Mouse (Mus musculus) embryonic fibroblast, embryonic 13.5 days (primary cell): ENCODE measurements at regions not wholly inside any gene's neighbourhood (a gene's known extent, or its start where the extent isn't known, plus 50 kb on each side); places are given as distances from the start of the nearest gene placed in this dataset.

ENCODE experiments used
- CTCF ChIP-seq: IDR thresholded peaks from 2 replicates; pipeline ENCODE4 v1.5.1; 2011; ENCODE audit warnings: mild to moderate bottlenecking, control low read depth, low read length, moderate library complexity, borderline replicate concordance; ENCODE audit not compliant: insufficient read depth
- POLR2A ChIP-seq: IDR thresholded peaks from 2 replicates; pipeline ENCODE4 v1.6.1; 2011; ENCODE audit warnings: low read depth, mild to moderate bottlenecking, control low read depth, low read length, moderate library complexity

DNA sequence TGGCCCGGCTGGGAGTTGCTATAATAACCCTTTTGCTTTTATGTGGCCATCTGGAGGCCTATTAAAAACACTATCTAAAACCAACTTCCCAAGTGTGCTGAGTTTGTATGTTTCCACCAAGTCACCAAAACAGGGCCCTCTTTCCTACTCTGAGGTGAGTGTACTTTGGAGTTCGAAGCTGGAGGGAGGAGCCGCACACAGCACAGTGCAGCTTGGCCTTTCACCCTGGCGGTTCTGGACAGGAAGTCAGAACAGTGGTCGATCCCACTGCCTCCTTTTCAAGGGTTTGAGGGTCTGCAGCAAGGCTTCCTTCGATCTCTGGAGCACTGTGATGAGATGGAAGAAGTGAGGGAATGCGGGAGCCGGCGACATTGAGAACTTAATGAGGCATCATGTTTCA lies 363.8 kb upstream of the Fign start:
- no peak for TF ChIP-seq CTCF
- no peak for TF ChIP-seq POLR2A
